Mouse (Mus musculus): ENCODE measurements around the gene Bace1. TPM values are rescaled to one million over a fixed set of nuclear protein-coding genes. Genes with fewer than 3 reads are reported as not detected.

Gene Bace1
- polyA plus RNA-seq (2014; fragmentation: Illumina TruSeq; extraction: RNeasy Lipid Tissue Mini Kit (QIAGEN cat#74804); ENCODE audit: low read depth, low replicate concordance), result 13.6 TPM

GRCm38 (mm10) chr9:45838434-45839138 lies at the start of gene Bace1:
TSS of gene Bace1 (plus strand) at chr9:45838580.

GRCm38 (mm10) chr9:45828291-45828963 lies 10.0 kb upstream of the Bace1 start, which contains the start of gene Cep164:
TSS of gene Cep164 (minus strand) at chr9:45828691.

GRCm38 (mm10) chr9:45906355-45907077 lies 68.1 kb downstream of the Bace1 start, which contains the start of the genes Pcsk7 and Rnf214:
TSS of gene Pcsk7 (plus strand) at chr9:45906497.
TSS of gene Rnf214 (minus strand) at chr9:45906911.

Other genes with a start within 250 kb of the Bace1 start
- gene Cep164, start 9.9 kb upstream of the Bace1 start, polyA plus RNA-seq (2014; fragmentation: Illumina TruSeq; extraction: RNeasy Lipid Tissue Mini Kit (QIAGEN cat#74804); ENCODE audit: low read depth, low replicate concordance), result 2.4 TPM
- 17.5 TPM for gene Pcsk7, start 67.9 kb downstream of the Bace1 start, polyA plus RNA-seq (2014; fragmentation: Illumina TruSeq; extraction: RNeasy Lipid Tissue Mini Kit (QIAGEN cat#74804); ENCODE audit: low read depth, low replicate concordance)
- 61.1 TPM for gene Rnf214, start 68.3 kb downstream of the Bace1 start, polyA plus RNA-seq (2014; fragmentation: Illumina TruSeq; extraction: RNeasy Lipid Tissue Mini Kit (QIAGEN cat#74804); ENCODE audit: low read depth, low replicate concordance)
- 293 TPM for gene Tagln, start 97.5 kb downstream of the Bace1 start, polyA plus RNA-seq (2014; fragmentation: Illumina TruSeq; extraction: RNeasy Lipid Tissue Mini Kit (QIAGEN cat#74804); ENCODE audit: low read depth, low replicate concordance)
- gene Sidt2, start 116.7 kb downstream of the Bace1 start, polyA plus RNA-seq (2014; fragmentation: Illumina TruSeq; extraction: RNeasy Lipid Tissue Mini Kit (QIAGEN cat#74804); ENCODE audit: low read depth, low replicate concordance), result 9.8 TPM
- gene Pafah1b2, start 174.1 kb downstream of the Bace1 start, polyA plus RNA-seq (2014; fragmentation: Illumina TruSeq; extraction: RNeasy Lipid Tissue Mini Kit (QIAGEN cat#74804); ENCODE audit: low read depth, low replicate concordance), result 61.6 TPM
- 7.3 TPM for gene Sik3, start 174.2 kb downstream of the Bace1 start, polyA plus RNA-seq (2014; fragmentation: Illumina TruSeq; extraction: RNeasy Lipid Tissue Mini Kit (QIAGEN cat#74804); ENCODE audit: low read depth, low replicate concordance)